Mouse (Mus musculus) natural killer cell, adult 2 months (primary cell): Measurements from ENCODE around the gene Pih1d1.

Source experiments
- DNase-seq, 2 experiments: peaks; one replicate each; pipeline ENCODE4 v3.0.0; 2022; ENCODE audit warnings: low spot score in 2 of 2

Pih1d1 gene

GRCm38 (mm10) chr7:45126844-45127699, 27.0 kb upstream of the Pih1d1 start:
- DNase-seq, result no peak

DNA sequence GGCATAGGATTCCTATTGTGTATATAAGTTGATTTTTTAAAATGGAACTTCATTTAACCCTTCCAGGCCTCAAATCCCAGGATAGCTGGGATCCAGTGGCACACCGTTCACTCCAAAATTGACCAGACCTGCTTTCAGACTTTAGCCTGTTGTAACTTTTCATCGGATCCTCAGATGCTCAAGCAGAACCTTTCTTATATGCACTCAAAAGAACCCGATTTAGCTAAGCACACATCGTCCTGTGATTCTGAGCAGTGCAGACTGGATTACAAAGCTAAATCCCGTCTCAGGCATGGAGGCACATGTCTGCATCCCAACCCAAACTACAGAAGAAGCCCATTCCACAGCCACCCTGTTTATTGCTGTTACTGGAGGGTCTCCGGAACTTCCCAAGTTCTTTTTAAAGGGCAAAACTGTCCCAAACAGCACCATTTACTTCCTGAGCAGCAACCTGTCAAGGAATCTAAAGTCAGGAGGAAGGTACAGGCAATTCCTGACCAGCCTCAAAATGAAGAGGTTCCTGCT, 26.3 kb upstream of the Pih1d1 start:
- DNase-seq, result no peak

GRCm38 (mm10) chr7:45128624-45129246, 25.4 kb upstream of the Pih1d1 start, which contains the start of gene Rpl13a:
Rpl13a (minus strand) TSS chr7:45128761.
- peak; percentile 99 for DNase-seq

DNA sequence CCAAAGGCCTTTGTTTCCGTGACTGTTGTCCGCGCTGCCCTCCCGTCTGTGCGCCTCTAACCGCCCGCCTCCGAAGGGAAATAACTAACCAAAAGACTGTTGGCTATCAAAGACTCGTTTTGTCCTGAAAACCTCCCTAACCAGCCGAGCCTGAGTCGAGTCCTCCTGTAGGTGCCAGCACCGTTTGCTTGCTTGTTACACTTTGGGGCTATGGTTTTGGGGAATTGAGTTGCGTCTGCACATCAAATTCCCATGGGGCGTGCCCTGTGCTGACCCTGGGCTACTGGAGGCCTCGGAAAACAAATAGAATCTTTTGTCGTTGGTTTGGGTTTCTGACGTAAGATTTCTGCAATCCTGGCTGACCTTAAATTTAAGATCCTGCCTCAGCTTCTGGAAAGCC, 24.8 kb upstream of the Pih1d1 start:
- no peak for DNase-seq

- DNase-seq, result no peak
Measured at GRCm38 (mm10) chr7:45129776-45130512, 24.2 kb upstream of the Pih1d1 start.

- DNase-seq, result no peak
Measured at GRCm38 (mm10) chr7:45131850-45132249, 22.3 kb upstream of the Pih1d1 start.

GRCm38 (mm10) chr7:45133446-45134159, 20.5 kb upstream of the Pih1d1 start:
- no peak for DNase-seq

GRCm38 (mm10) chr7:45134544-45135026, 19.5 kb upstream of the Pih1d1 start:
- DNase-seq, result peak; percentile 48 to 50

DNA sequence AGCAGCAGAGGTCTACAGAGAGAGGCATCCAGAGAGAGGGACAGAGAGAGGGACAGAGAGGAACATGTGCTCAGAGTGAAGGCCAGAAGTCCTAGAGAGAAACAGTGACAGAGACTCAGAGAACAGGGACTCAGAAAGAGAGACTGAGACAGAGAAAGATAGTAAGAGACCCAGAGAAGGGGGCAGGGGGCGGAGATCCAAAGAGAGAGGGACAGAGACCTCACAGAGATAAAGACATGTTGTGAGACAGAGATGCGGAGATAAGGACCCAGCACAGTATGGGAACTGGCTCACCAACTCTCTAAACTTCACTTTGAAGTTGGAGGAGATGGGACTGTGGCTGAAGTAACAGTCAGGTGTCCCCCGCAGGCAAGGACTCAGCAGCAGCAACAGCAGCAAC, 18.7 kb upstream of the Pih1d1 start:
- no peak for DNase-seq

GRCm38 (mm10) chr7:45135993-45136567, 18.0 kb upstream of the Pih1d1 start, which contains the start of the genes Gm45713 and Flt3l:
Gm45713 (minus strand) TSS chr7:45136231.
Flt3l (minus strand) TSS chr7:45136432.
- peak; percentile 90 for DNase-seq

DNA sequence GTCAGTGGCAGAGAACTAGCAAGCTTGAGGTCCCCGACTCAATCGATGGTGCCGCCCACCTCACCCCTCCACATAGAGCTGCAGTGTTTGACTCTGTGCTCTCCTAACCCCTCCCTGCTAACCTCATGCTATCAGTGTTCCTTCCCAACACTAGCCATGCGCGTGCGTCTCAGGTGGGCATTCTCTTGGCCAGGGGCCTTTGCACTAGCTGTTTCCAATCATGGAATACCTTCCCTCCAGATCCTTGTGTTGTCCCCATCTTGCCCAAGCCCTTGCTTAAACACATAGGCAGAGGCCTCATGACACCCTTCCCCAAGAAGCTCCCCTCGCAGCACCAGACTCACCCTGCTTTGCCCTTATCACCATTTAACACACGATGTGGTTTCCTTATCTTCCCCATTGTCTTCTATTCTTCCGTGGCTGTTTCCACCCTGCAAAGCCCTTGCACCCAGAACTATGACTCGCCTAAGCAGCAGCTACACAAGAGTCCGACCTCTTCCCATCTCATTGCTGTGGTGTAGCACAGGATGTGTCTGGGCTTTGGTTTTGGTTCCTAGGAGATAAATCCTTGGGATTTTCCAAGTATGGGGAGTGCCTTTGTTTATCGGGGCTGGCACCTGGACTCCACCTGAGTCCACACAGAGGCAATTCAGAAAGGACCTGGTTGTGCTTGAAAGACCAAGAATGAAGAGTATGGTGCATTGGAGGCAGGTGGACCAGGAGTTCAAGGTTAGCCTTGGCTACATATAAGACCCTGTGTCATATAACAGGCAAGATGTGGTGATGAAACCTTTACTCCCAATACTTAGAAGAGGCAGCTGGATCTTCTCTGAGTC, 16.7 kb upstream of the Pih1d1 start:
- no peak for DNase-seq

- no peak for DNase-seq
Measured at GRCm38 (mm10) chr7:45138403-45138802, 15.7 kb upstream of the Pih1d1 start.

- DNase-seq, result no peak
Measured at GRCm38 (mm10) chr7:45139904-45140723, 14.0 kb upstream of the Pih1d1 start.

GRCm38 (mm10) chr7:45141319-45141718, 12.8 kb upstream of the Pih1d1 start:
- no peak for DNase-seq

DNA sequence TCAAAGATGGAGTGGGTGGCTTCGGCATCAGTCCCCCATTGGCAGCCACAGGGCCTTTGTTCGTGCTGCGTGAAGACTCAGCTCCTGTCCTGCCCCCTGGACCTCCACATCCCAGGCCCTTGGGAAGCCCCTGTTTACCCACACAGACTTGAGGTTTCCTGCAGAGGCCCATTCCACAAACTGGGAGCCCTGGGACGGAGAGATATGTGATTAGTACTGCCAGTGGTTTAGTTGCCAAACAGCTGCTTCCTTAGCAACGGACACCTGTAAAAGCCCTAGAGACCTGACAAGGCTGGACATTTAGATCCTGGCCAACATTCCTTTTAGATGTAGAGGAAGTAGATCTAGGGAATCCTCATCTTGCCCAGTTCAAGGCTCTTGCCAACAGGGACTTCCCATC, 12.2 kb upstream of the Pih1d1 start:
- DNase-seq, result no peak

DNA sequence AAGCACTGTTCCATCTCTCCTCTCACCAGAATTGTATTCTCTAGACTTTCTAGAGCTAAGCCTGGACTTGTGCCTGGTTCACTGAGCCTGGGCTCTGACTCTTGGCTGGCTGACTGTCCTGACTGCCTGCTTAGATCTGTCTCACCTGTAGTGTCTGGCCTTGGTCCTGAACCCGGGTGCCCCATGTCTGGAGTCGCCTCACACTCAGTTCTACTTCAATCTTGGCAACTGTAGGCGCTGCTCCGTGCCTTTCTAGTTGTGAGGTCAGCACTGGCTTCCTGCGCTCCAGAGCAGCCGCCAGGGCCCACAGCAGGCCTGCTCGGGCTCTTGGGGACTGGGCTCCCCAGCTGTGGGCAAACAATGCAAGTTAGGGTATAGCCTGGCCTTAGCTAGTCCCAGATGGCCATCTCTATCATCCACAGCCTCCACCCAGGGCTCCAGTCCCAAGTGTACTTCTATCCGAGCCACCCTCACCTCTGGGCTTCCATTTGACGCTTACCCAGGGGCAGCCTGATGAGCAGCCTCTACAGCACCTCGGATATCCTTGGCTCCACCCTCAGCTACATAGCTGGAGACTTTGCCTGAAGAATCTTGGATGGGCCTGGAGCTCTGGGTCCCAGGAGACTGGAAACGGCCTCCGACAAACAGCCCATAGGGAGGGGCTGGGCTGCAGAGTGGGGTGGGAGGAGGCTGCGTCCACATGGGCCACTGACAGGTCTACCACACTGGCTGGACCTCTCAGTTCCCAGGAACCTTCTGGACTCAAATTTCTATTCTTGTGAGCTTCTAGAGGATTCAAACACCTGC, 9.5 kb upstream of the Pih1d1 start:
- DNase-seq, result no peak

GRCm38 (mm10) chr7:45145460-45145859, 8.6 kb upstream of the Pih1d1 start:
- DNase-seq, result no peak

- DNase-seq, result no peak
Measured at GRCm38 (mm10) chr7:45147267-45147666, 6.8 kb upstream of the Pih1d1 start.
